Mouse (Mus musculus) adrenal gland, postnatal 25 days (tissue): Measurements from ENCODE around the gene Amy2a5. TPM values are rescaled to one million over a fixed set of nuclear protein-coding genes. Genes with fewer than 3 reads are reported as not detected.
"Not testable (repeated sequence)": the region's sequence is repeated elsewhere in the genome, so short reads cannot be mapped to it uniquely, and the experiment has no call there.

Experiments
- DNase-seq: peaks from one replicate; pipeline ENCODE4 v3.0.0; 2021; ENCODE audit warnings: mixed read lengths
- long read RNA-seq: library from polyadenylated mRNA; stranded (forward); transcript quantifications from one replicate; pipeline ENCODE4 v2.0.0, GENCODE M21; 2021
- total RNA-seq: library from RNA; stranded (reverse); gene quantifications from 2 replicates; pipeline ENCODE4 v1.2.3, GENCODE M21; 2021

Gene Amy2a5
- total RNA-seq = 0.33 and 0.36 TPM in 2 replicates
- long read RNA-seq = 0 reads

- not testable (repeated sequence) for DNase-seq
These were observed at the start of gene Amy2a5 for GRCm38 (mm10) chr3:113258737-113259136. Amy2a5 (minus strand) TSS chr3:113258837.

DNA sequence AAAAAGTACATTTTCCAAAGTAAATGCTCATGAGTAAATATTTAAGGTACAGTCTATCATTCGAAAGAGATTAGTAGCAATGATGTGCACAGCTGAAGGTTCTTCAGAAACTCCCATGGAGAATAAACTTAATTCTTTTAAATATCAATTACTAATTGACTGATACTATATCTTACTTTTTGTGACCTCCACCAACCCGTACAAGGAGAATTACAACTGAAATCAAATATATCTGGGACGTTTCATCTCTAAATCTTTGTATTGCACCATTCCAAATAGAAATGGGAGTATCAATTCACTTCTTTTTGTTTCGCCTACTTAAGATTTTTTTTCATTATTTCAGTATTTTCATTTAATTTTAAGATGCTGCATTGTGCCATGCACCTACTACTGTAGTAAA, 32.7 kb upstream of the Amy2a5 start, which contains the start of gene Amy2a4:
TSS of gene Amy2a4 (minus strand) at position 101 of the 400 bp plus-strand sequence.
- DNase-seq = not testable (repeated sequence)

DNA sequence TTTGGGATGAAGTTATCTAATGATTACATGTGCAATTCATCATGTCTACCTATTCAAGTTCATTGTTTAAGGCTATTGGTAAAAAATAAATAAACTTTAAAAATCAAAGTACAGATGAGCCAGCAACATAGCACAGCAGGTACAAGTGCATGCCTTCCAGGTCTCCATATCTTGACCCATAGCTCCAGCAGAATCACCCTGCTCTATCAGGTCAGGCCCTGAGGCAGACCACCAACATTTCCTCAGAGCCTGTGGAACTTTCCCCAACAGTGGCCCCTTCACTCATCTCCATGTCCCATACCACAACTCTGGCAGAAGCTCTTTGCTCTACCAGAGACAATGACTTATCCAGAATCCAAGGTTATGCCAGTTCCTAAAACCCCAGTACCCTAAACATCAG, 21.6 kb upstream of the Amy2a5 start:
- not testable (repeated sequence) for DNase-seq

DNA sequence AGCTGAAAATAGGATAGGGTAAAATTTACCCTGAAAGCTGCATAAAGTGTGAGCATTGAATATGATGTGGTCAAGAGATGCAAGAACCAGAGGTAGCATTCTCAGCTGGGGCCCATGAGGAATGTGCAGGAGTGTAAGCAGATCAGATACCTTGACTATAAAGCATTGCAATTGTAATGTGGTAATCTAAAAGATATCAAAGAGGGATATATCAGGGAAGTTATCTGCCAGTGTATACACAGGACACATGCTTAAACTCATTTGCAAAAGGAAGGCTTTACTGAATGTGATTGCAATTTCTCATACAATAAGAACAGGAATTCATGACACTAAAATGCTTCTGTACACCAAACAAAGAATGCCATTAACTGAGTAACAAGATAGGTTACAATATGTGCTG, 20.9 kb upstream of the Amy2a5 start:
- DNase-seq = not testable (repeated sequence)

DNA sequence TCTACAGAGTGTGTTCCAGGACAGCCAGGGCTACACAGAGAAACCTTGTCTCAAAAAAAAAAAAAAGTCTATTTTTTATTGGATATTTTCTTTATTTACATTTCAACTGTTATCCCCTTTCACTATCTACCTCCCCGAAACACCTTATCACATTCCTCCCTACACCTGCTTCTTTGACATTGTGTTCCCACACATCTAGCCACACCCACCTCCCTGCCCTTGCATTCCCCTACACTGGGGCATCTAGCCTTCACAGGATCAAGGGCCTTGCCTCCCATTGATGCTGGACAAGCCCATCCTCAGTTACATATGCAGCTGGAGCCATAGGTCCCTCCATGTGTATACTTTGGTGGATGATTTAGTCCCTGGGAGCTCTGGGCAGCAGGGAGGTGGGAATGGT, 31.5 kb downstream of the Amy2a5 start:
- no peak for DNase-seq

Other genes starting within 250 kb of the Amy2a5 start
- gene Amy2a4, start 32.6 kb upstream of the Amy2a5 start, total RNA-seq = not detected in 2 replicates
- not detected in 2 replicates for gene Amy2a3, start 65.2 kb upstream of the Amy2a5 start, total RNA-seq
- not detected in 2 replicates for gene Amy2a2, start 97.8 kb upstream of the Amy2a5 start, total RNA-seq